Mouse (Mus musculus): ENCODE data around the gene Bmpr1b. TPM values are rescaled to one million over a fixed set of nuclear protein-coding genes. Genes with fewer than 3 reads are reported as not detected.

Gene Bmpr1b
- polyA plus RNA-seq, 1 experiment from 2014 or later: 12.2 TPM

- Histone ChIP-seq H3K9ac (no peak overlapping the region), H3K9me3 (replicated peaks) (no peaks in the 10 kb centered on the region), H3K36me3 (peaks cover 7% of the 10 kb centered on the region; the same call in 1 of the 2 replicates), H3K4me3 (no peak overlapping the region), H3K4me1 (no peaks in the 10 kb centered on the region), H3K27me3 (no peaks in the 10 kb centered on the region), H3K27ac (no peak overlapping the region), H3K4me2 (replicated peaks) (no peak overlapping the region)
- 21% methylated on average over 3 of the region's 3 CpGs for WGBS
- ATAC-seq (ENCODE audit: low FRiP score): no peak
These were observed 338.1 kb downstream of the Bmpr1b start for GRCm38 (mm10) chr3:141831135-141831534.

DNA sequence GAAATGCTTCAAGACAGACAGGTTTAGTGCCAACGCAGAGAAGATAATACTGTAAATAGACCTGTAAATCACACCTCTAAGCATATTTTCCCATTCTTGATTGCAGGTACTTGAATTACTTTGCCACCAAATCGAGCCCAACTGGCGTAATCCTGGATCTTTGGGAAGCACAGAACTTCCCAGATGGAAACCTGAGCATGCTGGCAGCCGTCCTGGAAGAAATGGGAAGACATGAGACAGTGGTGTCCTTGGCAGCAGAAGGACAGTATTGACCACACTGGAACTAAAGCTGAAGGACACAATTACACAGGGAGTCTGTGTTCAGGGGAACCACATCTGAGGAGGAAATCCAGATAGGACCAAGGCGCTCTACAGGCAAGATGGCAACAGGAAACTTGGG is 340.9 kb downstream of the Bmpr1b start:
- H3K4me1 ChIP-seq: no peaks in the 10 kb centered on the region
- no peak overlapping the region for H3K27ac ChIP-seq
- 0 out of 2 replicates have a peak, but pooled peaks cover 7% of the 10 kb centered on the region for H3K36me3 ChIP-seq
- no peak overlapping the region for H3K4me3 ChIP-seq
- H3K9ac ChIP-seq: no peak overlapping the region
- H3K27me3 ChIP-seq: no peaks in the 10 kb centered on the region
- no peak overlapping the region for H3K4me2 ChIP-seq (replicated peaks)
- H3K9me3 ChIP-seq (replicated peaks): no peaks in the 10 kb centered on the region
- ATAC-seq (ENCODE audit: low FRiP score): no peak
- WGBS: 94% methylated on average over 5 of the region's 5 CpGs

DNA sequence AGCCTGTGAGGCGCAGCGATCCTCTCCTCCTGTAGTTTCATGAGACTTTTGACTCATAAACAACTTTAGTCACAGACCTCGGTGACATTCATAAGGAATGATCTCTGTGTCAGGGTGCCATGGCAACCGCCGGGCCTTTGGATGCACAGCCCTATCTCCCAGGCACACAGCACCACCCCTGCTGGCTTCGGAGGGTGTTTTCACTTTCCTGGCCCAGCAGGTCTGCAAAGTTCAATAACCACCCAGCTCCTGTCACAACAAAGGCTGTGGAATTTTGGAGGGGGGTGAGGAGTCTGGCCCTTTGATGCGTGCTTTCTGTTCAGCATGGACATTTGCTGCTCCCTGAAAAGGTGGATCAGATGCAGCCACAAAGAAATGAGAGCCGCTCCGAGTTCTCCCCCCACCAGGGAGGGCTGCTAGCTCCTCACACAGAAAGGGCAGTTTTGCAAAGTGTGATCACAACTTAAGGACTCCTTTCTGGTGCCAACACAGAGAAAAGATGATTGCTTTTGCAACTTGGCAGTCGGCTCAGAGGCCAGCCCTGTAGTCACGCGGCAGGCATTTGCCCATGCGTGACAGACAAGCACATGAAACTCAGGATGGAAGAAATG is 349.8 kb downstream of the Bmpr1b start:
- Histone ChIP-seq H3K4me2 (replicated peaks) (peak overlapping the region; percentile 34), H3K4me1 (peaks cover 17% of the 10 kb centered on the region), H3K27ac (peak overlapping the region; percentile 69), H3K9me3 (replicated peaks) (no peaks in the 10 kb centered on the region), H3K36me3 (no peaks in the 10 kb centered on the region), H3K4me3 (peak overlapping the region; percentile 11; the same call in 1 of the 2 replicates), H3K9ac (no peak overlapping the region), H3K27me3 (no peaks in the 10 kb centered on the region)
- WGBS: 5% methylated on average over 13 of the region's 13 CpGs
- ATAC-seq (ENCODE audit: low FRiP score): peak; percentile 96

GRCm38 (mm10) chr3:141818615-141819312 is 350.5 kb downstream of the Bmpr1b start:
- no peaks in the 10 kb centered on the region for H3K36me3 ChIP-seq
- H3K9me3 ChIP-seq (replicated peaks): no peaks in the 10 kb centered on the region
- no peak overlapping the region for H3K4me3 ChIP-seq
- H3K4me2 ChIP-seq (replicated peaks): peak overlapping the region; percentile 34
- peak overlapping the region; percentile 69 for H3K27ac ChIP-seq
- H3K9ac ChIP-seq: no peak overlapping the region
- peaks cover 17% of the 10 kb centered on the region for H3K4me1 ChIP-seq
- no peaks in the 10 kb centered on the region for H3K27me3 ChIP-seq
- WGBS: 13% methylated on average over 3 of the region's 3 CpGs
- ATAC-seq (ENCODE audit: low FRiP score): peak; percentile 73

- no peak overlapping the region for H3K9ac ChIP-seq
- H3K27ac ChIP-seq: no peak overlapping the region
- 46% methylated on average over 1 of the region's 1 CpGs for WGBS
These were observed 354.4 kb downstream of the Bmpr1b start for GRCm38 (mm10) chr3:141814776-141815175.

GRCm38 (mm10) chr3:141811348-141811747 is 357.9 kb downstream of the Bmpr1b start:
- Histone ChIP-seq H3K9ac (no peak overlapping the region), H3K27me3 (no peaks in the 10 kb centered on the region), H3K36me3 (no peaks in the 10 kb centered on the region), H3K27ac (no peak overlapping the region), H3K9me3 (replicated peaks) (no peaks in the 10 kb centered on the region), H3K4me2 (replicated peaks) (no peak overlapping the region), H3K4me3 (no peak overlapping the region), H3K4me1 (peaks cover 6% of the 10 kb centered on the region)
- ATAC-seq (ENCODE audit: low FRiP score): no peak
- WGBS: 23% methylated on average over 2 of the region's 2 CpGs

More at GRCm38 (mm10) chr3:141814776-141815175, 354.4 kb downstream of the Bmpr1b start:
- Histone ChIP-seq H3K9me3 (replicated peaks) (no peaks in the 10 kb centered on the region), H3K4me1 (peaks cover 20% of the 10 kb centered on the region), H3K4me3 (no peak overlapping the region), H3K27me3 (no peaks in the 10 kb centered on the region), H3K36me3 (no peaks in the 10 kb centered on the region), H3K4me2 (replicated peaks) (no peak overlapping the region)
- ATAC-seq (ENCODE audit: low FRiP score): no peak

DNA sequence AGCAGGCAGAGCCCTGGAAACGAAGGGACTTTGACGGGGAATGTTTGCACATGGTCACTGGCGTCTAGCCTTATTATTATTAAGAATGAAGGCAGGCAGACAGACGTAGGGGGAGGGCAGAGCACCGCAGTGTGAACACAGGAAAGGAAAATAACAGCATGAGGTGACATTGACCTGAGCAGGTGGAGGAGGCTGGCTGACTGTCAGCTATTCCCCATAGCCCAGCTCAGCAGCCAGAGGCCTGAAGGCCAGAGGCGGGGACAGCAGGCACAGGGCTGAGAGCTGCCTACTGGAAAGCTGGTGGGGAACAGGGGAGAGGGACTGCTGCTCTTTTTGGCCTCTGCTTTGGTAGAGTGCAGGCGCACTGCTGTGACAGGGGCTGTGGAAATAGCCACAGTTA is 358.3 kb downstream of the Bmpr1b start:
- Histone ChIP-seq H3K27ac (no peak overlapping the region), H3K4me3 (no peak overlapping the region), H3K4me2 (replicated peaks) (no peak overlapping the region), H3K9ac (no peak overlapping the region), H3K9me3 (replicated peaks) (no peaks in the 10 kb centered on the region), H3K36me3 (no peaks in the 10 kb centered on the region), H3K27me3 (no peaks in the 10 kb centered on the region), H3K4me1 (peaks cover 6% of the 10 kb centered on the region)
- ATAC-seq (ENCODE audit: low FRiP score): peak; percentile 64
- WGBS: 30% methylated on average over 7 of the region's 7 CpGs

DNA sequence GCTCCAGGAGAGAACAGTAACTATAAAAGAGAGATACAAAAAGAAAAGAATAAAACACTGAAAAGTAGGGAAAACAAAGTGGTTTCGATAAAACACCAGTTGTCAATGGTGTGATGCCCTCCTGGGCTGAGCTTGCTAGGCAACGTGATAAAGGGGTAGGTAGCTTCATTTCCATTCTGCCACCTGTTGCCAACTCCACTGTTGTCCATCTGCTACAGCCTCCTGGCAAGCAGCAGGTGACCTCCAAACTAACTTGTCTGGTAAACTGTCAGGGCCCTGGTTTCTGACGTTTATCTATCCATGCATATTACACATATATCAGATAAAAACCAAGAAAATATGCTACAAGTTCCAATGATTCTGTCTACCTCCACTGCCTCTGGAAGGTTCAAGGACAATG is 359.6 kb downstream of the Bmpr1b start:
- H3K9me3 ChIP-seq (replicated peaks): no peaks in the 10 kb centered on the region
- no peak overlapping the region for H3K27ac ChIP-seq
- no peaks in the 10 kb centered on the region for H3K36me3 ChIP-seq
- 69% methylated on average over 3 of the region's 3 CpGs for WGBS
- no peaks in the 10 kb centered on the region for H3K27me3 ChIP-seq
- ATAC-seq (ENCODE audit: low FRiP score): no peak
- H3K9ac ChIP-seq: no peak overlapping the region
- H3K4me2 ChIP-seq (replicated peaks): no peak overlapping the region
- H3K4me3 ChIP-seq: no peak overlapping the region
- H3K4me1 ChIP-seq: peaks cover 6% of the 10 kb centered on the region

- no peaks in the 10 kb centered on the region for H3K27me3 ChIP-seq
- no peaks in the 10 kb centered on the region for H3K9me3 ChIP-seq (replicated peaks)
- H3K4me3 ChIP-seq: no peak overlapping the region
- 86% methylated on average over 5 of the region's 5 CpGs for WGBS
- ATAC-seq (ENCODE audit: low FRiP score): no peak
- no peak overlapping the region for H3K9ac ChIP-seq
- no peaks in the 10 kb centered on the region for H3K36me3 ChIP-seq
- no peaks in the 10 kb centered on the region for H3K4me1 ChIP-seq
- no peak overlapping the region for H3K4me2 ChIP-seq (replicated peaks)
- no peak overlapping the region for H3K27ac ChIP-seq
These were observed 365.1 kb downstream of the Bmpr1b start for GRCm38 (mm10) chr3:141804133-141804532.

GRCm38 (mm10) chr3:141797789-141798188 is 371.4 kb downstream of the Bmpr1b start:
- H3K27me3 ChIP-seq: no peaks in the 10 kb centered on the region
- no peaks in the 10 kb centered on the region for H3K36me3 ChIP-seq
- WGBS: 19% methylated on average over 1 of the region's 1 CpGs
- peaks cover 4% of the 10 kb centered on the region; the same call in 1 of the 2 replicates for H3K4me1 ChIP-seq
- no peak overlapping the region for H3K4me3 ChIP-seq
- H3K9me3 ChIP-seq (replicated peaks): no peaks in the 10 kb centered on the region
- H3K9ac ChIP-seq: no peak overlapping the region
- H3K27ac ChIP-seq: no peak overlapping the region
- H3K4me2 ChIP-seq (replicated peaks): no peak overlapping the region
- ATAC-seq (ENCODE audit: low FRiP score): peak; percentile 71

DNA sequence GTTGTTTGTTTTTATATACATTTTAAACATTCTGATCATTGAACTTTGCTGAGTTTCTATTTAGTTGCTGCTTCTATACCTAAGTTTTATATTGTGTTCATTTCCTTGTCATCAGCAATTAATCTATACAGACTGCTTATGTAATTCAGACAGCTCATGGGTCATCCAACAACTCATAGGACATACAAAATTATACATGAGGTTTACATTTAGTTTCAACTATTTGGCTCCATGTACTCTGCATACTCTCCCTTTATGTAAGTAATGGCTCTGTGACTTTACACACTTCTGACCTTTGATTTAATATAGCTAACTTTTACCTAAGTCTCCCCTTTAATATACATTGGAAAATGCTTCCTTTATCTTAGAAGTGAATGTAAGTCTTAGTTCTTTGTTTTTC is 371.9 kb downstream of the Bmpr1b start:
- no peak for ATAC-seq (ENCODE audit: low FRiP score)
- Histone ChIP-seq H3K9me3 (replicated peaks) (no peaks in the 10 kb centered on the region), H3K4me1 (peaks cover 4% of the 10 kb centered on the region; the same call in 1 of the 2 replicates), H3K4me2 (replicated peaks) (no peak overlapping the region), H3K36me3 (no peaks in the 10 kb centered on the region), H3K4me3 (no peak overlapping the region), H3K27me3 (no peaks in the 10 kb centered on the region), H3K27ac (no peak overlapping the region), H3K9ac (no peak overlapping the region)

- H3K4me3 ChIP-seq: no peak overlapping the region
- no peak for ATAC-seq (ENCODE audit: low FRiP score)
- peaks cover 4% of the 10 kb centered on the region; the same call in 1 of the 2 replicates for H3K4me1 ChIP-seq
- H3K36me3 ChIP-seq: no peaks in the 10 kb centered on the region
- H3K4me2 ChIP-seq (replicated peaks): no peak overlapping the region
- H3K9me3 ChIP-seq (replicated peaks): no peaks in the 10 kb centered on the region
- no peaks in the 10 kb centered on the region for H3K27me3 ChIP-seq
- no peak overlapping the region for H3K27ac ChIP-seq
- 66% methylated on average over 3 of the region's 3 CpGs for WGBS
- H3K9ac ChIP-seq: no peak overlapping the region
These were observed 374.9 kb downstream of the Bmpr1b start for GRCm38 (mm10) chr3:141794371-141794770.

DNA sequence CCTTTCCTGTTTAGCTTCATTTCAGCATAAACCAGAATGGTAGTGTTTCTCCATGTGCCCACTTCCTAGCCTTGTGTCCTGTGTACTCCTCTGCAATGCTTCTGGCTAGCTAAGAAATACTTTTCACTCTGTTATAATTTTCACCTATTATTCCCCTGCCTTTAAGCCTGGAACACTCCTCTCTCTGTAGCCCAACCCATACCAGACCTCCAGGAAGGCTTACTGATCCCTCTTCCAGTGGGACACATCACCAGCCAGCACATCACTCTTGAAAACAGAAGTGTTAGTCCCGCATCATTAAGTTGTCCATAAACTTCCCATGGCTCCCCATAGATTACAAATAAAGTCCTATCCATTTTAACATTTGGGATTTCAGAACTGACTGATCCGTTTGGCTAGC is 375.5 kb downstream of the Bmpr1b start:
- no peak overlapping the region for H3K27ac ChIP-seq
- no peak overlapping the region for H3K4me3 ChIP-seq
- H3K4me1 ChIP-seq: peaks cover 4% of the 10 kb centered on the region; the same call in 1 of the 2 replicates
- H3K27me3 ChIP-seq: no peaks in the 10 kb centered on the region
- H3K36me3 ChIP-seq: no peaks in the 10 kb centered on the region
- no peak overlapping the region for H3K4me2 ChIP-seq (replicated peaks)
- ATAC-seq (ENCODE audit: low FRiP score): no peak
- H3K9ac ChIP-seq: no peak overlapping the region
- no peaks in the 10 kb centered on the region for H3K9me3 ChIP-seq (replicated peaks)
- WGBS: 79% methylated on average over 2 of the region's 2 CpGs

All from hindbrain, embryonic 12.5 days (tissue).